Mouse (Mus musculus): ENCODE measurements at regions not wholly inside any gene's neighbourhood (a gene's known extent, or its start where the extent isn't known, plus 50 kb on each side); places are given as distances from the start of the nearest gene placed in this dataset.
A peak's percentile ranks its signal among the peaks of the same experiment; 100 is the strongest.

GRCm38 (mm10) chr3:149444854-149445577 lies 454.7 kb upstream of the Adgrl2 start (continued):
- TF ChIP-seq ZNF384 (IDR thresholded peaks at IDR 0.05; ENCODE audit: low read depth, low read length) (no peak), E2F4 (IDR thresholded peaks at IDR 0.05; ENCODE audit: insufficient replicate concordance, low read depth, low read length) (no peak), ETS1 (conservative IDR thresholded peaks at IDR 0.05; ENCODE audit: low read depth, low read length) (no peak), USF2 (conservative IDR thresholded peaks at IDR 0.05; ENCODE audit: low read depth, low read length) (no peak), UBTF (IDR thresholded peaks at IDR 0.05; ENCODE audit: low read depth, low read length) (no peak), KAT2A (IDR thresholded peaks at IDR 0.05; ENCODE audit: insufficient replicate concordance, low read length) (no peak), BHLHE40 (IDR thresholded peaks at IDR 0.05; ENCODE audit: low read depth, low read length) (peak; percentile 60), MEF2A (IDR thresholded peaks at IDR 0.05; ENCODE audit: borderline replicate concordance, low read depth, low read length) (0 out of 2 replicates have a peak, but pooled peaks have one; percentile 41), JUN (IDR thresholded peaks at IDR 0.05; ENCODE audit: insufficient read depth, low read depth, low read length) (peak; percentile 13; the same call in 1 of the 2 replicates), RCOR1 (conservative IDR thresholded peaks at IDR 0.05; ENCODE audit: low read depth, low read length) (no peak), MAX (IDR thresholded peaks at IDR 0.05; ENCODE audit: low read length) (peak; percentile 27), ZKSCAN1 (IDR thresholded peaks at IDR 0.05; ENCODE audit: borderline replicate concordance, low read depth, low read length) (no peak)

- Histone ChIP-seq H3K4me3 (replicated peaks in 1 of 3; ENCODE audit: low read depth in 2 of 3, low read length in 2 of 3, poor library complexity in 1 of 3) (no peak overlapping the region), H3K27me3 (replicated peaks) (no peaks in the 10 kb centered on the region), H3K79me2 (replicated peaks; ENCODE audit: control insufficient read depth, extremely low read depth, insufficient read depth, poor library complexity, severe bottlenecking) (no peaks in the 10 kb centered on the region), H3K4me2 (ENCODE audit: insufficient read depth, low read depth, poor library complexity, severe bottlenecking) (no peak overlapping the region), H3K4me1 (ENCODE audit: control insufficient read depth in 1 of 2, insufficient read depth in 2 of 2) (peaks cover 0 to 19% of the 10 kb centered on the region in 2 experiments; a peak in 2 of 4 replicates), H3K36me3 (replicated peaks in 1 of 2; ENCODE audit: control insufficient read depth in 1 of 2, insufficient read depth in 1 of 2, low read length in 1 of 2) (no peaks in the 10 kb centered on the region), H3K9ac (ENCODE audit: insufficient read depth, low read depth) (no peak overlapping the region), H3K9me3 (replicated peaks; ENCODE audit: low read length) (no peaks in the 10 kb centered on the region), H3K27ac (ENCODE audit: insufficient read depth, low read depth) (no peak overlapping the region)
- TF ChIP-seq CHD1 (IDR thresholded peaks at IDR 0.05; ENCODE audit: low read depth, low read length) = no peak
- dilution Hi-C loops (cut with MboI; ENCODE audit: extremely low pct_ligation_motif_present, extremely low pct_unique_long_range_greater_than_20kb, low sequenced_read_pairs) (no loop called here), in situ Hi-C loops (cut with MboI; ENCODE audit: low pct_ligation_motif_present, low pct_unique_long_range_greater_than_20kb, low sequenced_read_pairs) (no loop called here)
- DNase-seq (ENCODE audit: extremely low read depth) = no peak
Measured at GRCm38 (mm10) chr3:149444377-149444776, 454.0 kb upstream of the Adgrl2 start.

GRCm38 (mm10) chr3:149441227-149441626 lies 450.9 kb upstream of the Adgrl2 start:
- no peak for DNase-seq (ENCODE audit: extremely low read depth)
- dilution Hi-C loops (cut with MboI; ENCODE audit: extremely low pct_ligation_motif_present, extremely low pct_unique_long_range_greater_than_20kb, low sequenced_read_pairs) (no loop called here), in situ Hi-C loops (cut with MboI; ENCODE audit: low pct_ligation_motif_present, low pct_unique_long_range_greater_than_20kb, low sequenced_read_pairs) (no loop called here)
- H3K4me2 ChIP-seq (ENCODE audit: insufficient read depth, low read depth, poor library complexity, severe bottlenecking) = no peak overlapping the region
- no peaks in the 10 kb centered on the region for H3K36me3 ChIP-seq (replicated peaks in 1 of 2; ENCODE audit: control insufficient read depth in 1 of 2, insufficient read depth in 1 of 2, low read length in 1 of 2)
- no peaks in the 10 kb centered on the region for H3K9me3 ChIP-seq (replicated peaks; ENCODE audit: low read length)
- H3K4me3 ChIP-seq (replicated peaks in 1 of 3; ENCODE audit: low read depth in 2 of 3, low read length in 2 of 3, poor library complexity in 1 of 3) = no peak overlapping the region
- no peaks in the 10 kb centered on the region for H3K27me3 ChIP-seq (replicated peaks)
- TF ChIP-seq USF1 (IDR thresholded peaks at IDR 0.05; ENCODE audit: low read depth, low read length) (no peak), POLR2A (IDR thresholded peaks at IDR 0.05; ENCODE audit: low read depth, low read length) (no peak), MAFK (IDR thresholded peaks at IDR 0.05; ENCODE audit: insufficient replicate concordance, low read length) (no peak), JUN (IDR thresholded peaks at IDR 0.05; ENCODE audit: insufficient read depth, low read depth, low read length) (no peak), MAZ (IDR thresholded peaks at IDR 0.05; ENCODE audit: low read depth, low read length) (no peak), SIN3A (IDR thresholded peaks at IDR 0.05; ENCODE audit: low read length) (no peak), HCFC1 (IDR thresholded peaks at IDR 0.05; ENCODE audit: low read depth, low read length) (no peak), GABPA (IDR thresholded peaks at IDR 0.05; ENCODE audit: insufficient replicate concordance, low read depth, low read length) (no peak), CTCF (conservative IDR thresholded peaks at IDR 0.05 in 1 of 2, IDR thresholded peaks at IDR 0.05 in 1 of 2; ENCODE audit: low read depth in 2 of 2, low read length in 2 of 2) (no peak), RAD21 (IDR thresholded peaks at IDR 0.05; ENCODE audit: low read depth, low read length) (no peak), E2F4 (IDR thresholded peaks at IDR 0.05; ENCODE audit: insufficient replicate concordance, low read depth, low read length) (no peak), JUND (conservative IDR thresholded peaks at IDR 0.05; ENCODE audit: low read depth, low read length) (no peak), POLR2AphosphoS2 (IDR thresholded peaks at IDR 0.05; ENCODE audit: low read depth, low read length) (no peak), NELFE (IDR thresholded peaks at IDR 0.05; ENCODE audit: low read depth, low read length) (no peak), BHLHE40 (IDR thresholded peaks at IDR 0.05; ENCODE audit: low read depth, low read length) (no peak), MYC (IDR thresholded peaks at IDR 0.05; ENCODE audit: low read depth, low read length) (no peak), IRF4 (IDR thresholded peaks at IDR 0.05; ENCODE audit: low read depth, low read length) (no peak), ZKSCAN1 (IDR thresholded peaks at IDR 0.05; ENCODE audit: borderline replicate concordance, low read depth, low read length) (no peak), UBTF (IDR thresholded peaks at IDR 0.05; ENCODE audit: low read depth, low read length) (no peak), KAT2A (IDR thresholded peaks at IDR 0.05; ENCODE audit: insufficient replicate concordance, low read length) (no peak)
- no peak overlapping the region for H3K27ac ChIP-seq (ENCODE audit: insufficient read depth, low read depth)
- H3K9ac ChIP-seq (ENCODE audit: insufficient read depth, low read depth) = no peak overlapping the region
- no peaks in the 10 kb centered on the region for H3K79me2 ChIP-seq (replicated peaks; ENCODE audit: control insufficient read depth, extremely low read depth, insufficient read depth, poor library complexity, severe bottlenecking)
- H3K4me1 ChIP-seq (ENCODE audit: control insufficient read depth in 1 of 2, insufficient read depth in 2 of 2) = peaks cover 3 to 31% of the 10 kb centered on the region in 2 experiments
